Mouse (Mus musculus) heart, adult 2 months (tissue): Measurements from ENCODE around the gene Slit1. TPM values are rescaled to one million over a fixed set of nuclear protein-coding genes. Genes with fewer than 3 reads are reported as not detected.

Source experiments
- DNase-seq, 2 experiments: peaks; one replicate each; pipeline ENCODE4 v3.0.0; 2021
- H3K27ac ChIP-seq: fragments of 200-600 bp; 2 replicates; pipeline ENCODE4 v1.8.1; 2022
- H3K27me3 ChIP-seq: fragments of 200-500 bp; 2 replicates; pipeline ENCODE4 v1.6.1; 2012; ENCODE audit warnings: mild to moderate bottlenecking, low read length, inconsistent platforms, mixed read lengths; ENCODE audit not compliant: control insufficient read depth, insufficient read depth
- H3K36me3 ChIP-seq: fragments of 200-500 bp; 2 replicates; pipeline ENCODE4 v1.6.1; 2012; ENCODE audit warnings: low read length, inconsistent platforms; ENCODE audit not compliant: control insufficient read depth, insufficient read depth
- H3K4me1 ChIP-seq: fragments of 200-500 bp; 2 replicates; pipeline ENCODE4 v1.6.1; 2011; ENCODE audit warnings: low read length; ENCODE audit not compliant: control insufficient read depth, insufficient read depth
- H3K4me3 ChIP-seq: fragments of 200-600 bp; 2 replicates; pipeline ENCODE4 v1.8.1; 2022
- H3K79me2 ChIP-seq: fragments of 200-500 bp; replicated peaks from 2 replicates; pipeline ENCODE4 v1.6.1; 2012; ENCODE audit warnings: mild to moderate bottlenecking, inconsistent platforms, low read length, moderate library complexity, mixed read lengths; ENCODE audit not compliant: control insufficient read depth, insufficient read depth
- H3K9ac ChIP-seq: fragments of 200-500 bp; 2 replicates; pipeline ENCODE4 v1.6.1; 2012; ENCODE audit warnings: low read depth, mild to moderate bottlenecking, control low read depth, inconsistent platforms, low read length, mixed read lengths
- CTCF ChIP-seq: fragments of 200-600 bp; IDR thresholded peaks from 2 replicates; pipeline ENCODE4 v1.8.1; 2022; ENCODE audit warnings: antibody characterized with exemption, mild to moderate bottlenecking, moderate library complexity
- EP300 ChIP-seq: fragments of 200-500 bp; IDR thresholded peaks from 2 replicates; pipeline ENCODE4 v1.6.1; 2011; ENCODE audit warnings: low read depth, low read length, control low read depth; ENCODE audit not compliant: insufficient read depth
- POLR2A ChIP-seq: fragments of 200-500 bp; IDR thresholded peaks from 2 replicates; pipeline ENCODE4 v1.6.1; 2011; ENCODE audit warnings: mild to moderate bottlenecking, low read depth, low read length, control low read depth; ENCODE audit not compliant: insufficient read depth
- WGBS: fragments of 180-500 bp; shearing (Covaris S2); methylation state at CpG from one replicate; pipeline ENCODE4 v1.1.7; 2018; 5-methylcytosine and 5-hydroxymethylcytosine counted together
- intact Hi-C: fragments of 180-260 bp; cut with DNase I; formaldehyde crosslinking; loops from one replicate; pipeline ENCODE4 v1.15.1; 2025
- polyA plus RNA-seq: library from polyadenylated mRNA; depleted of rRNA; stranded (reverse); fragments of >200 nt; gene quantifications from 2 replicates; pipeline ENCODE4 v1.2.3, GENCODE M21; 2012
- total RNA-seq, 2 experiments: library from RNA; stranded (reverse); gene quantifications; 2 replicates each; pipeline ENCODE4 v1.2.3; 2021

Slit1 gene
- total and polyA plus RNA-seq, 3 experiments = 0.05 to 0.07 (median 0.06) TPM

DNA sequence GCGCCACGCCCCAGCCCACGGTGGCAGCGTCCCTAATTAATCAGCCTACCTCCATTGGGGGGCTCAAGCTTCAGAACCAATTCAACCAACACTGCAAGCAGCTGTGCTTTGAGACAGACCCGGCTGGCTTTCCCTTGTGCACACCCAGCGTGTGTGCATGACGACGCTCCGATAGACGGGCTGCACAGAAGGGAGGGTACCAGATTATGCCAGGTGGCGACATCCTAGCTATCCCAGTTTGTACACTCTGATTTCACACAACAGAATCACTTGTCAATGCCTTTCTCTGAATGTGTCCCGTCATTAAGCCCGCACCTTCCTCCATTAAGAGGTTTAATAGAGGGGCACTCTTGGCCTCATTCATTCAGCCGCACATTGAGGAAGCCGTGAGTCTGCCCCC, 11.3 kb upstream of the Slit1 start:
- no peaks in the 10 kb centered on the region for H3K79me2 ChIP-seq
- no peak overlapping the region for H3K9ac ChIP-seq
- DNase-seq = no peak
- no peak overlapping the region for H3K4me3 ChIP-seq
- H3K27ac ChIP-seq = no peak overlapping the region
- WGBS = 82% methylated on average over 15 of the region's 15 CpGs
- intact Hi-C loops = no loop called here
- no peaks in the 10 kb centered on the region for H3K36me3 ChIP-seq
- no peaks in the 10 kb centered on the region for H3K27me3 ChIP-seq
- H3K4me1 ChIP-seq = no peaks in the 10 kb centered on the region
- TF ChIP-seq CTCF = no peak
- TF ChIP-seq EP300 = no peak
- no peak for TF ChIP-seq POLR2A

DNA sequence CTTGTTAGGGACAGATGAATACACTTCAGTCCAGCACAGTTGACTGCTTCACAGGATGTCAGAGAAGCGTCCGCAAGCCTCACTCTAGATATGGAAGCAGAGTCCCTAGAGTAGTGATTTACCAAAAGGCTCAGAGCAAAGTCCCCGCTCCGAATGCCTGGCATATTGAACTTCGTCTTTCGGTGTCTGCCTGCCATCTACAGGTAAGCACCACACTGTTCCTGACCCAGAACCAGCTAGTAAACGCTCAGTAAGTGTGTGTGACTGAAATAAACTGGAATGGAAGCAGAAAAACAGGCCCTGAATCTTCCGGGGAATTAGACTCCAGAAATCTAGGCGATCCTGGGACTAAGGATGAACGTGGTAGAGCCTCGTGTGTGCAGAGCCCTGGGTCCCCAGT, 8.4 kb upstream of the Slit1 start:
- no peak for DNase-seq
- Histone ChIP-seq H3K4me1 (no peaks in the 10 kb centered on the region), H3K4me3 (no peak overlapping the region), H3K36me3 (no peaks in the 10 kb centered on the region), H3K27ac (no peak overlapping the region), H3K9ac (no peak overlapping the region), H3K27me3 (no peaks in the 10 kb centered on the region), H3K79me2 (no peaks in the 10 kb centered on the region)
- intact Hi-C loops = no loop called here
- WGBS = 81% methylated on average over 11 of the region's 11 CpGs
- TF ChIP-seq CTCF = no peak
- no peak for TF ChIP-seq POLR2A
- no peak for TF ChIP-seq EP300

GRCm38 (mm10) chr19:41747436-41747835, 4.0 kb upstream of the Slit1 start:
- H3K4me1 ChIP-seq = no peaks in the 10 kb centered on the region
- no peak for TF ChIP-seq EP300
- TF ChIP-seq POLR2A = no peak
- no peak for TF ChIP-seq CTCF
- 79% methylated on average over 14 of the region's 14 CpGs for WGBS
- H3K9ac ChIP-seq = no peak overlapping the region
- H3K4me3 ChIP-seq = no peak overlapping the region
- intact Hi-C loops = no loop called here
- peaks cover 7% of the 10 kb centered on the region for H3K27me3 ChIP-seq
- no peaks in the 10 kb centered on the region for H3K79me2 ChIP-seq
- H3K36me3 ChIP-seq = no peaks in the 10 kb centered on the region
- no peak overlapping the region for H3K27ac ChIP-seq
- DNase-seq = no peak

DNA sequence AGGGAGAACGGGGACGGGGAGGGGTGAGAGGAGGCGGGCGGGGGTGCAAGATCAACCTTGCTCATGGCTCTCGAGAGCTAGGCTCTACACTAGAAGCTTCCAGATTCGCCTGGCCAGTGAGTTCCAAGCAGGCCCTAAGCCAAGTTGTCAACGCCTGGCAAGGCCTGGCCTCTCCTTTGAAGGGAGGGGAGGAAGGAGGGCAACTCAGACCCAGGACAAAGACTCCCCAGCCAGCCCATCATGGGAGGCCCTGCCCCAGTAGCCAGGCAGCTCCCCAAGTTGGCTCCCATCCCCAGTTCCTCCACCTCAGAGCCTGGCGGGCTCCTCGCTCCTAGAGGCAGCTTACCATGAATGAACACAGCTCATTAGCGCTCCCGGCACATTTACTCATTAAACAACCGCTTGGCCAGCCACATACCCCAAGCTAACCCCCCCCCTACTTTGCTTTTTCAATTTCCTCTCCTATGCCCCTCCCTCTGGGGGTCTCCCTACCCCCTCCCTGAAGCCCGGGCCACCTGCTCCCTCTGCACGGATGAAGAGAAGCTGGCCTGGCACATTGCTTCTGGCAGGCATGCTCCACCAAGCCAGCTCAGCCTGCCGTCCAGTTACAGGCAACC, 2.6 kb upstream of the Slit1 start:
- Histone ChIP-seq H3K36me3 (no peaks in the 10 kb centered on the region), H3K27ac (no peak overlapping the region), H3K4me1 (no peaks in the 10 kb centered on the region), H3K27me3 (peaks cover 7% of the 10 kb centered on the region), H3K9ac (no peak overlapping the region), H3K79me2 (no peaks in the 10 kb centered on the region), H3K4me3 (no peak overlapping the region)
- 35% methylated on average over 15 of the region's 15 CpGs for WGBS
- intact Hi-C loops = no loop called here
- TF ChIP-seq CTCF (no peak), EP300 (no peak), POLR2A (no peak)
- peak; percentile 28 to 45 for DNase-seq

DNA sequence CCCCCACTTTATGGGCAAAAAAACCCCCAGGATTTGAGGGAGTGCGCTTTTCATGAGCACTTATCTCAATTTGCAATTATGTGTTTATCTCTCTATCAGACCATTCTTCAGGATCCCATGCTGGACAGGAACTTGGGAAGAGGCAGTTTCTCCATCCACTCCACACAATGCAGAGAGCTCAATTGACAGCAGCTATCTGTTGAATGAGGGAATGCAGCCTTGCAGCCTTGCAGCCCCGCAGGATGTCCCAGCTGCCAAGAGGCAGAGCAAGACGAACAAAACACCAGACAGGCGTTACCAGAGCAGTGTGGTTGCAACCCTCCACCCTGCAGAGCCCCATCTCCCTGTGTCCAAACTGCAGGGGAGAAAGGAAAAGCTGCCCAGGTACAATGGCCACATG, 4.6 kb downstream of the Slit1 start:
- Histone ChIP-seq H3K27me3 (peaks cover 10% of the 10 kb centered on the region), H3K4me3 (no peak overlapping the region), H3K27ac (no peak overlapping the region), H3K79me2 (no peaks in the 10 kb centered on the region), H3K36me3 (no peaks in the 10 kb centered on the region), H3K9ac (no peak overlapping the region), H3K4me1 (no peaks in the 10 kb centered on the region)
- DNase-seq = no peak
- intact Hi-C loops = no loop called here
- WGBS = 15% methylated on average over 4 of the region's 4 CpGs
- TF ChIP-seq CTCF (no peak), POLR2A (no peak), EP300 (no peak)

DNA sequence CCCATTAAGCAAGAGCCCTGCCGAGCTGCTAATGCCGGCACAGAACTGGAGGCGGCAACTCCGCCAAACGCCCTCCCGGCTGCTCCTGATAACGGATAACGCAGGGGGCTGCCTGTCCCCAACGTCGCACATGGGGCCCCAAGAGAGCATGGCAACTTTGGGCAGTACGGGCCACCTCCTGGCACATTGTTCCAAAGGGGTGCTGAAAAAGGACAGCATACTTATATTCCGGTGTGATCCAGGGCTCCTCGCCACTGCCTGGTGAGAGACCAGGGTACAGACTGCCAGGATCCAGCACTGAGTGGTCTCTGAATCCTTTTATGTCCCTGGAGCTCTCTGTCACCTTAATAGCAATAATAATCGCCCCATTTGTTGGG, 5.0 kb downstream of the Slit1 start:
- H3K4me1 ChIP-seq = no peaks in the 10 kb centered on the region
- peaks cover 9% of the 10 kb centered on the region for H3K27me3 ChIP-seq
- no peak overlapping the region for H3K9ac ChIP-seq
- H3K36me3 ChIP-seq = no peaks in the 10 kb centered on the region
- H3K4me3 ChIP-seq = no peak overlapping the region
- H3K27ac ChIP-seq = no peak overlapping the region
- DNase-seq = no peak
- WGBS = 8% methylated on average over 14 of the region's 14 CpGs
- TF ChIP-seq POLR2A (no peak), CTCF (no peak), EP300 (no peak)
- no peaks in the 10 kb centered on the region for H3K79me2 ChIP-seq
- intact Hi-C loops = no loop called here
